Mouse (Mus musculus): ENCODE results near the gene Col6a4.
A peak's percentile ranks its signal among the peaks of the same experiment; 100 is the strongest.

The Col6a4 gene

DNA sequence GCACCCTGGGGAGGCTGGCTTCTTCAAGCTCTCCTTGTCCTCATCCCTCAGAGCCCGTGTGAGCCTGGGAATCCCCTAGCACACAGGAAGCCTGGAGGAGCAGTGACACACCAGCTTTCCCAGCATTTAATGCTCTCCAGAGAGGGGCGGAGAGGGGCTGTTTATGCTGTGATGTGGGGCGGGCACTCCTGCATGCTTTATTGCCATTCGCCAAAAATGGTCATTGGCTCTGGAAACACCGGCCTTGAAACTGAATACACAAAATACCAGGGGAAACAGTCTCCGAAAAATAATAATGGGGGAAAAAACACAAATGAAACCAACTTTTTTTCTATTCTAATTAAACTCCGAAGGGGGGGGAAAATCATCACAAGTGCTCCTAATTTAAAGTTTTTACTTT, at the start of gene Col6a4:
Gene Col6a4, minus strand, starts transcription at position 101 of the 400 bp plus-strand sequence.
- no peak for DNase-seq (ENCODE audit: low read depth, low spot score)

DNA sequence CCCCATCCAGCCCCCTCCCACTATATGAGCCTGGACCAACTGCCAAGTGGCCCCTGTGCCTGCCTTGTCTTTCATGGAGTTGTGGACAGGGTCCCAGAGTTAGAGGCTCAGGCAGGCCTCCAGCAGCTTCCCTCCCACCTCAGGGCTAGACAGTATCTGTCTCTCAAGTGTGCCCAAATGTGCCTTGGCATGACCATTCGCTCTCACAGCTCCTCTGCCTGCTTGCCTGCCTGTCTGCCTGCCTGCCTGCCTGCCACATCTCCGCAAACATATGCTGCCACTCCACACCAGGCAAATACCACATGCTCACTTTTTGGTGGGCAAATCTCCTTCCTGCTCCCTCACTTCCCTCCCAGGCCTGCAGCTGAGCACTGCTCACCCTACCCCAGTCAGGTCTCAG, 49.0 kb upstream of the Col6a4 start:
- no peak for DNase-seq (ENCODE audit: low read depth, low spot score)

DNA sequence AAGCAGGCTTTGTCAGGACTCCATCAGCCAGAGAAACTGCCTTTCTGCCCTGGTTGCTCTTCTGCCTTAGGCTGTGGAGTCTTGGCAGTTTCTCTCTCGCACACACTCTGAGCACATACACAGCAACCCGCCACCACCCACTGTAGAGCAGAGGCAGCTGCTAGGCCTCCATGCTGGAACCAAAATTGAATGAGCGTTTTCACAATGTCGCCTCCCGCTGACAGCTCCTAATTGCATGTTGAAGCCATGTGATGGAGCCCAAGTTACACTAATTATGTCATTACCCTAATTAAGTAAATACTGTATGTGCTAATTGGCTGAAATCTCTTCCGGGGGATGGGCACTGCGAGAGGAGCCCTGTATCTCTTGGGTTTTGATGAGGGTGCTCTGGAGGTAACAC, 47.6 kb upstream of the Col6a4 start:
- DNase-seq (ENCODE audit: low read depth, low spot score), result no peak

DNA sequence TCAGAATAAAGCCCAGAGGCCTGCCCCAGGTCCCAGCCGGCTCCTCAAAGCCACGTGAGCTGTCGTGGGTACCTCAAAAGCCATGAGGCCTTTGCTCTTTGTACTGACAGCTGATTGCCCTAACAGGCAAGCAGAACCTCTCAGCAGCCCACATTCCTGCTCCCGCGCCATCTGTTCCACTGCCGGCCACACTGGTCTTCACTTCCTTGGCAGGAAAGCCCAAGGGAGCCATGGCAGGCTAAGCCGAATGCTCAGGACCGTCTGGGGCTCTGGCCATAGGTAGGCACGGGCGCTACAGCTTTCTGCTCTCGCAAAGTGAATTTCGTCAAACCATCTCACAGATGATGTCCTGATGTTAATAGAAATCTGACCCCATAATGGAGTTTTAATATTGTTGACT, 45.4 kb upstream of the Col6a4 start:
- no peak for DNase-seq (ENCODE audit: low read depth, low spot score)

DNA sequence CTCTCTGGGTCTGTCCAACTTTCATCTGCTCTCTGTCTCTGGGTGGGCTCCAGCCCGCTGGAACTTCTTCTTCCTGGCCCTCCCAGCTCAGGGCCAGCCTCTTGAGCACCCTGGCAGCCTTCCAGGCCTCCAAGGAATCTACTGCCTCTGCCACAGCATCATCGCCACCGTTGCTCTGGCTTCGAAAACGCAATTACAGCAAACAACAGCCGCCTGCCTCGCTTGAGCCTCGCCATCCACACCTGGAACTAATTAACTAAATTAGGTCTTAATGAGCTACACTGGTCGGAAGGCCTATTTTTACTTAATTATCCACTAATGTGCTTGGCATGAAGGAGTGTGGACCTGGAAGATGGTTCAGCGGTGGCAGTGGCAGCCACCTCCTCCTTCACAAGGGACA, 43.2 kb upstream of the Col6a4 start:
- no peak for DNase-seq (ENCODE audit: low read depth, low spot score)

DNA sequence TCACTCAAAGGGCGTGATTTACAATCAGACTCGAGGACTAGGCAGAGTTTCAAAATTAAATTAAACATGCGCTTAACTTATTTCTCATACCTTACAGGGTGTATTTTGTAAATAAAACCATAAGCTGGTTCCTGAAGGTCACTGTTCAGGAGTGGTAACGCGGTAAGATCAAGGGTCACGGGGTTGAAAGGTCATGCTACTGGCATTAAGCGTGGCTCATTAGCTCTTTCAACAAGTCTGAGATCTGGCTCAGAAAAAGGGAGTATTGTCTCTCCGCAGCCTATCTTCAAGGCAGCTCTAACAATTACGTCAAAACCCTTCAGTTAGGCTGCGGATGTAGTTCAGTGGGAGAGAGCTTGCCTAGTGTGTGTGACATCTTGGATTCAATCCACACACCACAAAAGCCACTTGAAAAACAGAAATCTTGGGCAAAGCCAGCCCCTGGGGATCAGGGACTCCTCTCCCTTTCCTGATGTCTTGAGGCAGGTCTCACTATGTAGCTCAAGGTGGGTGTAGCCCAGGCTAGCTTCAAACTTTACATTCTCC, 41.2 kb upstream of the Col6a4 start:
- no peak for DNase-seq (ENCODE audit: low read depth, low spot score)

DNA sequence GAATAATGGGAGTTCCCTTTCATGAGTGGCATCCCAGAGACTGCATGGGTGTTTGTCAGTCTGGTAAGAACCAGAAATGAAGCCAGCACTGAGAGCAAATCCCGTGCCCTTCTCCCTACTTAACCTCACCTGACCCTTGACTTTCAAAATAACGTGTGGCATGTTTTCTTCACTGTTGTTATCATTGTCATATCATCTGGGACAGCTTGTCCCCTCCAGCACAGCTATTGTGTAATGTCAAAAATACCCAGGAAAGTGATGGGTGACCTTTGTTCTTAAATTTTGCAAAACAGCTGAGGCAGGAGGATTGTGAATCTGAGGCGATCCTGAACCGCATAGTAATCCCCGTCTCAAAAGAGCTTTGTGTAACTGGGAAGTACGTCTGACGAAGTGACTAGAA, 33.7 kb upstream of the Col6a4 start:
- DNase-seq (ENCODE audit: low read depth, low spot score), result no peak

DNA sequence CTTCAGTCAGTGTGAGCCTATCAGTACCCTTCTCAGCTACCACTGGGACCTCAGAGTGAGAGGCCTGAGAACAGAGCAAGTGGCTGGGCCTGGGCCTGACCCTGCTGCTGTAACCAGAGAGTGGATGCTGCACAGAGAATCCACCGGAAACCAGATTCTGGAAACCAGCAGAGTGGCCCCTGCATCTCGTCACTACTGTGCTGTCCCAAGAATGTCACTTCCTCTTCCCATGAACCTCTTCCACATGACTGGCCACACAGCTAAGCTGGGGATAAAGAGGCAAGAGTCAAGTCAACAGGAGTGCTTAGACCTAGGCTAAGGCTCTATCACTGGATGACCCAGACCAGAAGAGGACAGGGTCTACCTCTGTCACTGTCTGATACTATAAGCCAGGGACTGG, 32.5 kb upstream of the Col6a4 start:
- no peak for DNase-seq (ENCODE audit: low read depth, low spot score)

DNA sequence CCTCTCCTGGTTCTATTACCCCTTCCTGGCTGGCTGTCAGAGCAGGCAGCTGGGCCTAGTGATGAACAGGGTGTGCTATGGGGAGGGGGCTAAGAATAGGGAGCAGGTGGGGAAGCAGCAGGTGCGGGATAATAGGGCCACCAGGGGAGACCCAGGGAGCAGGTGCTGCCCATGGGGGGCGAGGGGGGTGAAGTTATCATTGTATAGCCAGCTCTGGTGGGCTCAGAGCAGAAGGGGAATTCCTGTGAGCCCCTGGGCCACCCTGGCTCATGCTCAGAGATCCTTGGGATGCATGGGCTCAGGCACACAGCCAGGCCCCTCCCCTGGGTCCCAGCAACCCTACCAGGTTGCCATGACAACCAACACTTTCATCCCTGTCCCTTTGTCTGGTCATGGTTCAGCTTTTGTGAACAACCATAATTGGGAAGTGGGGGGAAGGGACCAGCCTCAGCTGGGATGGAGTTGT, 30.2 kb upstream of the Col6a4 start:
- DNase-seq (ENCODE audit: low read depth, low spot score), result no peak

DNA sequence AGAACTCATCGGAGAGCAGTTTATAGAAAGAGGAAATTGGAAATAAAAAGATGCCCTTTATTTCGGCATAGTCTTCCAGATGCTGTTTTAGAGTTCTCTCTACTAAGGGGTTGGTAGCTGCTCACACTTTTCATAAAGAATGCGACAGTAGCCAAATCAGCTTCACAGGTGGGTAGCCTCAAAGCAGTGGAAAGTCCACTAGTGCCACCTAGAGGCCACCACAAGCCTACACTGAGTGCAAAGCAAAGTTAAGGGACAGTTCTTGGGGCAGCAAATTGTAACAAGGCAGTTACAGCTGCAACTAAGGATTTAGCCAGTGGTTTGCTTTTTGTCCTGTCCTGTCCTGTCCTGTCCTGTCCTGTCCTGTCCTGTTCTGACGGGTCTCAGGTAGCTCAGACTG, 27.0 kb upstream of the Col6a4 start:
- peak; percentile 71 for DNase-seq (ENCODE audit: low read depth, low spot score)

DNA sequence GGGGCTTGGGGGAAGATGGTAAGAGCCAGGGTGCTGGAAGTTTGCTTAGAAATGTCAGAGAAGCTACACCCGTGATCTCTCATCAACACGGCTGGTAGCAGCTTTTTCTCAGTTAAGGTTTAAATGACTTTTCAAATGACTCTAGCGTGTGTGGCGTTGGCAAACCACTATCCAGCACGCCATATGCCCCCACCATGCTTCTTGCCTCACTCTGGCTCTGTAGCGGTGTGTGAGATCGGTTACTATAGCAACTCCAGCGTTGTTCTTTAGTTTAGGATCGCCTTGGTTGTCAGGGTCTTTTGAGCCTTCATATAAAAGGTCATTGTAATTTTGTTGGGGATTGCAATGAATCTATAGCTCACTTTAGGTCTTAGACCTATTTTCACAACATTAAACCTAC, 22.5 kb upstream of the Col6a4 start:
- DNase-seq (ENCODE audit: low read depth, low spot score), result no peak

DNA sequence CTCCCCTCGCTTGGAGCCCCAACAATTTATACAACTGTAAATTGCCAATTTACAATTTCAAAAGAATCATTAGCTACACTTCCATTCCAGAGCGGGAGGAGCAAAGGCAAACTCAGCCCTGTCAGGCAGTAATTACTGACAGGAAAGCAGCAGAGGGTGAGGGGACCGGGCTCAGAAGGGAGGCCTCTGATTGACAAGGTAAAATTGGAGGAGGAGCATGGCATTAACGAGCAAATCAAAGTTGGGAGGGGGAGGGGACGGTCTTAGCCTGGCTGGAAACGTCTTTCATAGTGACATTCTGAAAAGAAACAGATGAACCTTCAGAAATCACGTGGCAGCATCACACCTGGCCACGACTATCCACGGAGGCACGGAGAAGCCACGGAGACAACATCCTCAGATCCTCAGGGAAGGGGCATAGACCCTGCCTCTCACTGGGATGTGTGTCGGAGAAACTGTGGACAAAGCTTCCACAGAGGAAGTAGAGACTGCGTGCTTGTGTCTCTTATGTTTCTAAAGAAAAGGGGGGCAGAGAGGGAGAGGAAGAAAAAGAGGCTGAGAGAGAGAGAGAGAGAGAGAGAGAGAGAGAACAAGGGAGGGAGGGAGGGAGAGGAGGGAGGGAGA, 19.3 kb upstream of the Col6a4 start:
- no peak for DNase-seq (ENCODE audit: low read depth, low spot score)

DNA sequence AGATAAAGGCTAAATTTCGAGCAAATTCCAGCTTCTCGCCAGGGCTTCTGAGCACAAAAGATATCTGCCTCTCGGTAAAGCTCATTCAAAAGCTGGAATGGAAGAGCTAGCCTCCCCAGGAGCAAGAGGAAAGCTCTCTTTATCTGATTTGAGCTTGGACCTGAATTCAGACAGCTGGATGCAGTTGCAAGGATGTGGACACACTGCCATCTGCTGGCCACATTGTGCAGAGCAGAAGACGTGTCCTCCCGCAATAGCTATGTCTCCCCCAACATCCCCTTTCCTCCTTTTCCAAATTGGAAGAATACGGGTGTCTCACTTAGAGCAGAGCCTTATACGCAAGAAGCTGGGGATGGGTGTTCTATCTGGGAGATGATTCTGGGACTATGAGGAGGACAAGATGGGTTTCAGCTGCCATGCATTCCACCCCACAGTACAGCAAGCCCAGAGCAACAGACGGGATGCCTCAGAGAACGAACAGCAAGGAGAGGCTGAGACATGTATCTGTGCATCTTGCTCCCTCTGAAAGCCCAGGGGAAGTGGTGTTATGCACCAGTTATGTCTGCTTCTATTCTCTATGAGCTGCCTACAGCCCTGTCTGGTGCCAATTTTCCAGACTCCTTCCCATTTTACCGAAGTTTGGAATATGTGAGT, 16.3 kb upstream of the Col6a4 start:
- peak; percentile 83 for DNase-seq (ENCODE audit: low read depth, low spot score)

DNA sequence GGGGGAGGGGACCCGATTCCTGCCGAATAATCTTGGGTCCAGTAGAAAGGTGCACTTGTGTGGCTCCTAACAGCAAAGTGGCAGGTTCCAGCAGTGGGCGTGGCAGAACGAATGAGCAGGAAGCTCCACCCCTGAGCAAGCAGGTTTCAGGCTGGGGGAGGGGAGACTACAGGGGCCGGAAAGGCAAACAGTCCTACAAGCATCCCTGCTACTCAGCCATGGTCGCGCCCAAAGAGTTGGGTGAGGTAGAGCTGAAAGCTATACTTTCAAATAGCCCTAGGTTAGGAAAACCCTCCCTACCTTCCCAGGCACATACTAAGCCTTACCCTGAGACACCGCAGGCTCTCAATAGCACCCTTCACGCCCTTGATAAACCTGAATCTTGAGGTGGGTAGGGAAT, 9.7 kb upstream of the Col6a4 start:
- DNase-seq (ENCODE audit: low read depth, low spot score), result no peak

DNA sequence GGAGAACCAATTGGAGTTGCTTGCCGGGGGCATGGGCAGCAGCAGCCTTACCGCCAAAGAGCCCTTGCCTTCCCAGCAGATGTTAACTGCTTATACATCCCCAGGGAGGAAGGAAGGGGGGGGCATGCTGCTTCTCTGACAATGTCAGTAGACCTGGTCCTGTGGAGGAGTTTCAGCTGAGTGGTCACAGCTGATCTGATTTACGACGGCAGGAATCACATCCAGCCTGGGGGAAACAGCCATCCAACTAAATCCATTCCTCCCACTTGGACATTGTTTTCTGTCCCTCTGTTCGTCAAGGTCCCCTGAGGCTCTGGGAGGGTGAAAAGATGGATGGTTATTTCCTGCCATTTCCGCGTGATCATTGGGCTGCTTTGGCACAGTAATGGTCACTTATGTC, 7.8 kb upstream of the Col6a4 start:
- DNase-seq (ENCODE audit: low read depth, low spot score), result no peak

DNA sequence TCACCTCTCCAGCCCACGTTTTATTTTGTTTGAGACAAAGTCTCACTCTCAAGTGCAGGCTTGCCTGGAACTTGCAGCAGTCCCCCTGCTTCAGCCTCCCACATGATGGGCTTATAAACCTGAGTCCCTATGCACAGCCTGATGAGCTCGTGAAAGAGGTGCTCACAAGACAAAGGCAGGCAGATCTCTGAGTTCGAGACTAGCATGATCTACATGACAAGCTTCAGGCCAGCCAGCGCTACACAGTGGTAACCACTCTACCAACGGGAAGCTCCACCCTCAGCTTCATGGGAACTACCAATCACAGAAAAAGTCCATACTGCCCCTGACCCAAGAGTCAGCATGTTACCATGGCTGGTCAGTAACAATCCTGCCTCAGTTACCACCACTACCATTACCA, 4.6 kb upstream of the Col6a4 start:
- no peak for DNase-seq (ENCODE audit: low read depth, low spot score)

DNA sequence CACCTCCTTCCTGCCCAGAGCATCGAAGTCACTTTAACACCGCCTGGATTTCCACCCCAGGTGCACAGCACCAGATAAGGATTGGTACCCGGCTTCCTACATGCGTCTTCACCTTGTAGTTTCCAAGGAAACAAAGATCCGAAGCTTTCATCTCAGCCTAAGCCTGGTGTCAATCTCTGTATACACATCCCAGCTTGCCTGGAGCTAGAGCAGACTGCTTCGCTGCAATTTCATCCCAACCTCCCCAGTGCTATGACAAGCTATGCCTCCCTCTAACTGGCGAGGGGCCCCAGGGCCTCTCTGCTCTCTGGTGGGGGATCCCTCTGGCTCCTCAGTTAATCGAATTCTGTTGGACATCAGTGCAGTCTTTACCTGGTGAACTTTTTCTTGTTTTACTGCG, 3.7 kb upstream of the Col6a4 start:
- DNase-seq (ENCODE audit: low read depth, low spot score), result no peak

DNA sequence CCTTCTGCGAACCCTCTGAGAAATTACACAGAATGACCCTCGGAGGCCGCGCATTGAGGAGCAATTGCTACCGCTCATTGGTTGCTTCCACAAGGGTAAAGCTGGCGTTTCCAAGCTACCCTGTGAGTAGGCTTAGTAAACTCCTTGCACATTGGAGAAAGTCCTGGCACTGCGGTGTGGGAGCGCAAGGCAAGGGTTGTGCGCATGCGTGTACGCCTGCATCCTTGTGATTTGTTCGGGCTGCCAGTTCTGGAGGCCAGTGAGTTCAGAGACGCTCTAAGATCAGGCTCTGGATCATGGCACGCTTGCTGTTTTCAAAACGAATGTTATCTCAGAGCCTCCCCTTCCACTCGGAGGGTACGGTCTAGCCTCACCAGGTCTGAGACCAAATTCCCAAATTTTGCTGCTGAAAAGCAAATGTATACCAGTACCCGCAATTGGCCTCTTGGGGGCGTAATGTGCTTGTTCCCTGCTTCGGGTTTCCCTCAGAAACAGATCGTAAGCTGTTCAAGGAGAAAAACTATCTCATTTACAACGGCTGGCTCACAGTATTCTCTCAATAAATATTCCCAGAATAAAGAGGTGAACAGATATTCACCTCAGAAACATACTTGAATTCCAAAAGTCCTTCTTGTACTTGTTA, 2.9 kb upstream of the Col6a4 start:
- DNase-seq (ENCODE audit: low read depth, low spot score), result no peak

DNA sequence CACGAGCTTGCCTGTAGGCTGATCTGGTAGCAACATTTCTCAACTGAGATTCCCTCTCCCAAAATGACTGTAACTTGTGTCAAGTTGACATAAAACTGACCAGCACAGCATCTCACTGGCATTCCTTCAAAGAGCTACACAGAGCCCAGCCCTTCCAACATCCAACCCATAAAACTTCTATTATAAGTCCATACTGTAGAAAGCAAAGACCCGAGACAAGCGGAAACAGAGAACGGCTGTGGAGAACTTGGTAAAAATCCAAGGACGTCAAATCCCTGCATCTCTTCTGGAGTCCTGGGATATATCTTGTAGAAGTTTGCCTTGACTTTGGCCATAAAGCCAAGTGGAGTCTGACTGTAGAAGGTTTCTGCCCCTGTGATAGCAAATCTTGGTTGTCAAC, 15.1 kb downstream of the Col6a4 start:
- no peak for DNase-seq (ENCODE audit: low read depth, low spot score)

DNA sequence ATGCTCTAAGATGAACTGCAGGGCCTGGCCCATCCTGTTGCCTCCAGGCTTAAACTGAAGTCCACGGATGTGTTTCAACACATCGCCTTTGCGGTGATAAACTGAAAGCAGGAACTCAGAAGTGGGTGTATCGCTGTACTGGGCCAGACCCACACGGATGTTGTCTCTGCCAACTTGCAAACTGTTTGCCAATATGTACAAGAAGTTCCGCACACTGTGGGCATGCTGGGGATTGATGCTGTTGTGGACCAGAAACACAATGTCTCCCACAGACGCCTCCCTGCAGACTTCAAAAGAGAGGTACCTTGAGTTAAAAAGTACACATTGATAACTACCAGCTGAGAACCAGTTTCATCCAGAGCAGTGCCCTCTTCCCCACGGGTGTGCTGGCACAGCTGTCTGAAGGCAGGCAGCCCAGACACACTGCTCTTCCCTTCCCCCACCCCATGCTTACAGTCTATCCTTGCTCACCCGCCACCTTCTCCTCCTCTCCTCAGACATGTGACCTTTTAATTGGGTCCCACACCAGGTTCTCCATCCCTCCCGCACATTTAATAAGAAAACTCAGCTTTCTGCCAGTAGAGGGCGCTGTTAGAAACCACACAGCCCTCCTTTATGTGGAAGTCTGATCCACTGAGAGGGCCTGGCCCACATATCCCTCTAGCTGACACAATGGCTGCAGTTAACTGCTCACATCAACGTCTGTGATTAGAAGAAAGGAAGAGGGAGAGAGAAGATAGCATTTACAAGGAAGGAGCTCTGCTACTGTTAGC, 16.1 kb downstream of the Col6a4 start:
- DNase-seq (ENCODE audit: low read depth, low spot score), result peak; percentile 63

DNA sequence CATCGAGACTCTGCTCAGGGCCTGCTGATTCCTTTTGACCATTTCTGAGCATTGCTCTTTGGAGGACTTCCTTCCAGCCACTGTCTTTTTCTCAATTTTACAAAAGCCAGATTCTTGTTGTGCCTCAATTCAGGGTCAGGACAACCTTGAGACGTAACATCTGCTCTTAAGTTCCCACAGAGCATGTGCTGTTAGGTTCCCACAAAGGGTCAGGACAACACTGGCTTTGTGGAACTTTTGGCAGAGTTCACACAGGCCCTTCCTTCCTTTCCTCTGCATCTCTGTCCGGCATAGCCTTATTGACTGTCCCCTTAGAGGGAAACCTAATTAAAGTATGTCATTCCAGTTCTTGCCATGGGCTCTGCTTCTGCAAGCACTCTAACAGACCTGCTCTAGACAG, 18.6 kb downstream of the Col6a4 start:
- DNase-seq (ENCODE audit: low read depth, low spot score), result no peak

DNA sequence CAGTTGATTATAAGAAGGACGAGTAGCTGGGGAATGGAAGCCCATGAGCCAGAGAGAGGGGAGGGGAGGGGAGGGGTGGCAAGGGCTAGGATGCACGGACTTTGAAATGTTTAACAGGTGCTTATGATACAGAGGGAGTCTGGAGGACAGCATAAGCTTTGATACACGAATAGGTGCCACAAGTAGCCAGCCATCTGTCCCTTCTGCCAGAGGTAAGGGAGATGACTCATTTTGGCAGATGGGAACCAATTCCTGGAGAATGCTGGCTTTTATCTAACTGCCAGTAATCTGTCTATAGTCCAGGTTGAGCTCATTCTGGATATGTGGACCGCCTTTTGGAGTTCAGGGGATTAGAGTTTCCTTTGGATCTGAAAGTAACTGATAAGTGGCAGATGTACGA, 20.3 kb downstream of the Col6a4 start:
- no peak for DNase-seq (ENCODE audit: low read depth, low spot score)
